Mouse (Mus musculus) lung, embryonic 15.5 days (tissue): ENCODE measurements around the gene Polr3h. TPM values are rescaled to one million over a fixed set of nuclear protein-coding genes. Genes with fewer than 3 reads are reported as not detected.

ENCODE experiments used
- ATAC-seq: fragments of 200-750 bp; cut with Nextera tagmentation; 2 replicates; pipeline ENCODE4 v1.8.0; 2017; ENCODE audit warnings: moderate number of reproducible peaks, borderline replicate concordance; ENCODE audit not compliant: low FRiP score, low TSS enrichment; ENCODE audit errors: extremely low read depth
- H3K27ac ChIP-seq: fragments of 300-500 bp; sonication (generic); 2 replicates; pipeline ENCODE4 v1.5.1; 2015; ENCODE audit warnings: moderate library complexity, mild to moderate bottlenecking, inconsistent platforms
- H3K27me3 ChIP-seq: fragments of 300-500 bp; sonication (generic); 2 replicates; pipeline ENCODE4 v1.6.1; 2015; ENCODE audit warnings: inconsistent platforms
- H3K36me3 ChIP-seq: fragments of 300-500 bp; sonication (generic); 2 replicates; pipeline ENCODE4 v1.6.1; 2015; ENCODE audit warnings: inconsistent platforms
- H3K4me1 ChIP-seq: fragments of 300-500 bp; sonication (generic); 2 replicates; pipeline ENCODE4 v1.6.1; 2015; ENCODE audit warnings: inconsistent platforms
- H3K4me2 ChIP-seq: fragments of 300-500 bp; sonication (generic); 2 replicates; pipeline ENCODE4 v1.6.1; 2015; ENCODE audit warnings: inconsistent platforms, mild to moderate bottlenecking, moderate library complexity
- H3K4me3 ChIP-seq: fragments of 300-500 bp; sonication (generic); 2 replicates; pipeline ENCODE4 v1.5.1; 2015; ENCODE audit warnings: mild to moderate bottlenecking, inconsistent platforms
- H3K9ac ChIP-seq: fragments of 300-500 bp; sonication (generic); 2 replicates; pipeline ENCODE4 v1.6.1; 2015; ENCODE audit warnings: inconsistent platforms
- H3K9me3 ChIP-seq: fragments of 300-500 bp; sonication (generic); 2 replicates; pipeline ENCODE4 v1.6.1; 2016; ENCODE audit warnings: inconsistent platforms
- WGBS: fragments of 180-500 bp; shearing (Covaris S2); methylation state at CpG from one replicate; pipeline ENCODE4 v1.1.7; 2015; 5-methylcytosine and 5-hydroxymethylcytosine counted together
- polyA plus RNA-seq: library from polyadenylated mRNA; unstranded; fragments of >200 nt; fragmentation: Nextera tagmentation; extraction: Ambion mirVana; gene quantifications from 2 replicates; pipeline ENCODE4 v1.2.1, GENCODE M21; 2015

The Polr3h gene
- polyA plus RNA-seq, 1 experiment from 2014 or later = 80.1 TPM

GRCm38 (mm10) chr15:81928277-81928676 is 2.2 kb upstream of the Polr3h start:
- Histone ChIP-seq H3K9me3 (no peaks in the 10 kb centered on the region), H3K4me2 (no peak overlapping the region), H3K27me3 (no peaks in the 10 kb centered on the region), H3K4me1 (peaks cover 25% of the 10 kb centered on the region), H3K4me3 (no peak overlapping the region), H3K9ac (no peak overlapping the region), H3K27ac (peak overlapping the region; percentile 53), H3K36me3 (no peaks in the 10 kb centered on the region)
- ATAC-seq = no peak
- 43% methylated on average over 11 of the region's 11 CpGs for WGBS

GRCm38 (mm10) chr15:81927741-81928140 is 1.7 kb upstream of the Polr3h start:
- Histone ChIP-seq H3K36me3 (no peaks in the 10 kb centered on the region), H3K4me2 (no peak overlapping the region), H3K27ac (peak overlapping the region; percentile 53; the same call in 1 of the 2 replicates), H3K4me1 (peaks cover 25% of the 10 kb centered on the region), H3K9me3 (no peaks in the 10 kb centered on the region), H3K4me3 (no peak overlapping the region), H3K9ac (no peak overlapping the region), H3K27me3 (no peaks in the 10 kb centered on the region)
- ATAC-seq = no peak
- WGBS = 48% methylated on average over 4 of the region's 4 CpGs

GRCm38 (mm10) chr15:81926446-81926822 is 394 bp upstream of the Polr3h start:
- peaks cover 7% of the 10 kb centered on the region; the same call in 1 of the 2 replicates for H3K36me3 ChIP-seq
- H3K27me3 ChIP-seq = no peaks in the 10 kb centered on the region
- WGBS = 33% methylated on average over 9 of the region's 9 CpGs
- peak overlapping the region; percentile 16; the same call in 1 of the 2 replicates for H3K27ac ChIP-seq
- peaks cover 25% of the 10 kb centered on the region for H3K4me1 ChIP-seq
- H3K9ac ChIP-seq = no peak overlapping the region
- ATAC-seq = peak; percentile 37; the same call in 1 of the 2 replicates
- H3K4me3 ChIP-seq = peak overlapping the region; percentile 79
- H3K4me2 ChIP-seq = peak overlapping the region; percentile 95
- H3K9me3 ChIP-seq = no peaks in the 10 kb centered on the region

- Histone ChIP-seq H3K36me3 (peaks cover 7% of the 10 kb centered on the region; the same call in 1 of the 2 replicates), H3K4me1 (peaks cover 25% of the 10 kb centered on the region), H3K9me3 (no peaks in the 10 kb centered on the region), H3K27ac (no peak overlapping the region), H3K9ac (peak overlapping the region; percentile 70), H3K4me2 (peak overlapping the region; percentile 95), H3K27me3 (no peaks in the 10 kb centered on the region), H3K4me3 (peak overlapping the region; percentile 79)
- ATAC-seq = no peak
- WGBS = 78% methylated on average over 11 of the region's 11 CpGs
Measured at GRCm38 (mm10) chr15:81924933-81925332, 1.1 kb downstream of the Polr3h start.

- no peak overlapping the region for H3K27ac ChIP-seq
- no peaks in the 10 kb centered on the region for H3K9me3 ChIP-seq
- WGBS = 66% methylated on average over 5 of the region's 5 CpGs
Measured at GRCm38 (mm10) chr15:81921255-81921654, 4.8 kb downstream of the Polr3h start.

GRCm38 (mm10) chr15:81920546-81921217 is 5.4 kb downstream of the Polr3h start:
- no peak overlapping the region for H3K4me2 ChIP-seq
- WGBS = 75% methylated on average over 10 of the region's 10 CpGs
- H3K27me3 ChIP-seq = no peaks in the 10 kb centered on the region
- ATAC-seq = no peak
- no peak overlapping the region for H3K9ac ChIP-seq
- no peaks in the 10 kb centered on the region for H3K9me3 ChIP-seq
- peaks cover 15% of the 10 kb centered on the region for H3K4me1 ChIP-seq
- peaks cover 23% of the 10 kb centered on the region for H3K36me3 ChIP-seq
- H3K27ac ChIP-seq = no peak overlapping the region
- no peak overlapping the region for H3K4me3 ChIP-seq

More at GRCm38 (mm10) chr15:81921255-81921654, 4.8 kb downstream of the Polr3h start:
- no peak overlapping the region for H3K4me2 ChIP-seq
- H3K4me3 ChIP-seq = no peak overlapping the region
- no peak for ATAC-seq
- peaks cover 18% of the 10 kb centered on the region; the same call in 1 of the 2 replicates for H3K36me3 ChIP-seq
- peaks cover 15% of the 10 kb centered on the region for H3K4me1 ChIP-seq
- no peak overlapping the region for H3K9ac ChIP-seq
- H3K27me3 ChIP-seq = no peaks in the 10 kb centered on the region

- H3K36me3 ChIP-seq = peaks cover 40% of the 10 kb centered on the region
- ATAC-seq = no peak
- no peak overlapping the region for H3K4me2 ChIP-seq
- WGBS = 72% methylated on average over 5 of the region's 5 CpGs
- H3K27ac ChIP-seq = no peak overlapping the region
- no peaks in the 10 kb centered on the region for H3K9me3 ChIP-seq
- no peak overlapping the region for H3K4me3 ChIP-seq
- H3K4me1 ChIP-seq = 0 out of 2 replicates have a peak, but pooled peaks cover 1% of the 10 kb centered on the region
- H3K27me3 ChIP-seq = no peaks in the 10 kb centered on the region
- no peak overlapping the region for H3K9ac ChIP-seq
Measured at GRCm38 (mm10) chr15:81919062-81919461, 7.0 kb downstream of the Polr3h start.

GRCm38 (mm10) chr15:81917621-81918463 is 8.2 kb downstream of the Polr3h start:
- Histone ChIP-seq H3K36me3 (peaks cover 51% of the 10 kb centered on the region), H3K4me1 (no peaks in the 10 kb centered on the region), H3K27ac (no peak overlapping the region), H3K9ac (no peak overlapping the region), H3K27me3 (no peaks in the 10 kb centered on the region), H3K9me3 (no peaks in the 10 kb centered on the region), H3K4me2 (no peak overlapping the region), H3K4me3 (no peak overlapping the region)
- WGBS = 40% methylated on average over 6 of the region's 6 CpGs
- ATAC-seq = no peak

- no peak overlapping the region for H3K4me2 ChIP-seq
- H3K9me3 ChIP-seq = no peaks in the 10 kb centered on the region
- H3K36me3 ChIP-seq = peaks cover 54% of the 10 kb centered on the region
- no peaks in the 10 kb centered on the region for H3K27me3 ChIP-seq
- ATAC-seq = no peak
- WGBS = 81% methylated on average over 12 of the region's 12 CpGs
- no peak overlapping the region for H3K27ac ChIP-seq
- no peaks in the 10 kb centered on the region for H3K4me1 ChIP-seq
- H3K9ac ChIP-seq = no peak overlapping the region
- H3K4me3 ChIP-seq = no peak overlapping the region
Measured at GRCm38 (mm10) chr15:81917201-81917600, 8.8 kb downstream of the Polr3h start.

GRCm38 (mm10) chr15:81915663-81916062 is 10.4 kb downstream of the Polr3h start:
- Histone ChIP-seq H3K4me1 (no peaks in the 10 kb centered on the region), H3K9me3 (no peaks in the 10 kb centered on the region), H3K27ac (no peak overlapping the region), H3K4me2 (no peak overlapping the region), H3K27me3 (no peaks in the 10 kb centered on the region), H3K36me3 (peaks cover 64% of the 10 kb centered on the region), H3K9ac (no peak overlapping the region), H3K4me3 (no peak overlapping the region)
- WGBS = 71% methylated on average over 5 of the region's 5 CpGs
- ATAC-seq = no peak

- H3K27me3 ChIP-seq = no peaks in the 10 kb centered on the region
- ATAC-seq = no peak
- 79% methylated on average over 5 of the region's 5 CpGs for WGBS
Measured at GRCm38 (mm10) chr15:81914668-81915067, 11.4 kb downstream of the Polr3h start.

GRCm38 (mm10) chr15:81912498-81912897 is 13.5 kb downstream of the Polr3h start:
- Histone ChIP-seq H3K4me2 (no peak overlapping the region), H3K4me3 (no peak overlapping the region), H3K4me1 (no peaks in the 10 kb centered on the region), H3K9me3 (no peaks in the 10 kb centered on the region), H3K27ac (no peak overlapping the region), H3K27me3 (no peaks in the 10 kb centered on the region), H3K9ac (no peak overlapping the region), H3K36me3 (peaks cover 93% of the 10 kb centered on the region)
- 74% methylated on average over 2 of the region's 2 CpGs for WGBS
- no peak for ATAC-seq

More at GRCm38 (mm10) chr15:81914668-81915067, 11.4 kb downstream of the Polr3h start:
- no peak overlapping the region for H3K4me3 ChIP-seq
- H3K27ac ChIP-seq = no peak overlapping the region
- H3K9me3 ChIP-seq = no peaks in the 10 kb centered on the region
- peaks cover 74% of the 10 kb centered on the region for H3K36me3 ChIP-seq
- H3K4me1 ChIP-seq = no peaks in the 10 kb centered on the region
- H3K4me2 ChIP-seq = no peak overlapping the region
- no peak overlapping the region for H3K9ac ChIP-seq
